Mouse (Mus musculus) heart, embryonic 14.5 days (tissue): ENCODE measurements around the gene Mvb12b. TPM values are rescaled to one million over a fixed set of nuclear protein-coding genes. Genes with fewer than 3 reads are reported as not detected.

Source experiments
- ATAC-seq: fragments of 200-750 bp; cut with Nextera tagmentation; 2 replicates; pipeline ENCODE4 v1.8.0; 2017; ENCODE audit warnings: low read depth, moderate TSS enrichment; ENCODE audit not compliant: insufficient number of reproducible peaks, insufficient read depth, low FRiP score
- H3K27ac ChIP-seq, 2 experiments: fragments of 200-500 bp in 1 of 2; fragments of 300-500 bp in 1 of 2; sonication (generic) in 1 of 2; replicated peaks in 1 of 2; 2 replicates each; pipeline ENCODE4 v1.5.1; 2012 to 2014; ENCODE audit warnings: low read depth in 2 of 2, low read length in 2 of 2, control low read depth in 1 of 2, mild to moderate bottlenecking in 1 of 2, mixed read lengths in 1 of 2; ENCODE audit not compliant: control insufficient read depth in 1 of 2, insufficient read depth in 1 of 2
- H3K27me3 ChIP-seq: fragments of 300-500 bp; sonication (generic); 2 replicates; pipeline ENCODE4 v1.6.1; 2014; ENCODE audit warnings: mild to moderate bottlenecking, low read length, control low read depth; ENCODE audit not compliant: control insufficient read depth, insufficient read depth
- H3K36me3 ChIP-seq: fragments of 300-500 bp; sonication (generic); 2 replicates; pipeline ENCODE4 v1.6.1; 2014; ENCODE audit warnings: mild to moderate bottlenecking, control low read depth, low read length, mixed read lengths; ENCODE audit not compliant: control insufficient read depth, insufficient read depth
- H3K4me1 ChIP-seq, 2 experiments: fragments of 200-500 bp in 1 of 2; fragments of 300-500 bp in 1 of 2; sonication (generic) in 1 of 2; 2 replicates each; pipeline ENCODE4 v1.6.1; 2012 to 2014; ENCODE audit warnings: low read length in 2 of 2, control low read depth in 1 of 2, mixed read lengths in 1 of 2; ENCODE audit not compliant: control insufficient read depth in 2 of 2, insufficient read depth in 2 of 2
- H3K4me2 ChIP-seq: fragments of 300-500 bp; sonication (generic); 2 replicates; pipeline ENCODE4 v1.6.1; 2014; ENCODE audit warnings: mild to moderate bottlenecking, low read length
- H3K4me3 ChIP-seq, 2 experiments: fragments of 200-500 bp in 1 of 2; fragments of 300-500 bp in 1 of 2; sonication (generic) in 1 of 2; 2 replicates each; pipeline ENCODE4 v1.5.1; 2012 to 2014; ENCODE audit warnings: low read length in 2 of 2, mild to moderate bottlenecking in 2 of 2, control low read depth in 1 of 2, low read depth in 1 of 2, moderate library complexity in 1 of 2; ENCODE audit not compliant: control insufficient read depth in 1 of 2, insufficient read depth in 1 of 2
- H3K9ac ChIP-seq: fragments of 300-500 bp; sonication (generic); 2 replicates; pipeline ENCODE4 v1.6.1; 2014; ENCODE audit warnings: mild to moderate bottlenecking, low read length
- H3K9me3 ChIP-seq: fragments of 300-500 bp; sonication (generic); 2 replicates; pipeline ENCODE4 v1.6.1; 2016; ENCODE audit warnings: low read length, control low read depth; ENCODE audit not compliant: control insufficient read depth
- WGBS: fragments of 180-500 bp; shearing (Covaris S2); extraction: QIAGEN DNeasy Blood & Tissue Kit; methylation state at CpG from one replicate; pipeline ENCODE4 v1.1.7; 2014; 5-methylcytosine and 5-hydroxymethylcytosine counted together
- polyA plus RNA-seq: library from polyadenylated mRNA; unstranded; fragments of >200 nt; fragmentation: Nextera tagmentation; extraction: Ambion mirVana; gene quantifications from 2 replicates; pipeline ENCODE4 v1.2.1, GENCODE M21; 2014

The Mvb12b gene
- polyA plus RNA-seq, 1 experiment from 2014 or later: 10.4 TPM

DNA sequence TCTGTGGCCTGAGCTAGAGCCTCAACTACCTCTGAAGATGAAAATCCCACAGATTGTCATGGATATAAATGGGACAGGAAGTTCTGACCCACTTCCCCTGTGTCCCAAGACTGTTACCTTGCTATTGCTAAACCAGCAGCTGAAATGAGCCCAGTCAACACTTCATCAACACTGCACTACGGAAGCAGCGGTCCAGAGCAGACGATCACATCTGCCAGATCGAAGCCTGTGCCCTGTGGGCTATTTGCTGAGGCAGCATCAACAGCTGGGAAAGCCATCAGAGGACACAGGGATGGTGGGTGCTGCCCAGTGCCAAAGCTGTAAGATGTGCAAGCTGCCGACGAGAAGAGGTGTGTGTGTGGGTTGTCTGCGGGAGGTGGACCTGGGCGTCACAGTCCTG, 86.4 kb downstream of the Mvb12b start:
- ATAC-seq: no peak
- peaks cover 17% of the 10 kb centered on the region; the same call in 1 of the 2 replicates for H3K36me3 ChIP-seq
- no peak overlapping the region for H3K27ac ChIP-seq
- peaks cover 3 to 6% of the 10 kb centered on the region in 2 experiments; a peak in 2 of 4 replicates for H3K4me1 ChIP-seq
- no peaks in the 10 kb centered on the region for H3K27me3 ChIP-seq
- no peaks in the 10 kb centered on the region for H3K9me3 ChIP-seq
- no peak overlapping the region for H3K9ac ChIP-seq
- no peak overlapping the region for H3K4me3 ChIP-seq
- no peak overlapping the region for H3K4me2 ChIP-seq
- 75% methylated on average over 8 of the region's 8 CpGs for WGBS

DNA sequence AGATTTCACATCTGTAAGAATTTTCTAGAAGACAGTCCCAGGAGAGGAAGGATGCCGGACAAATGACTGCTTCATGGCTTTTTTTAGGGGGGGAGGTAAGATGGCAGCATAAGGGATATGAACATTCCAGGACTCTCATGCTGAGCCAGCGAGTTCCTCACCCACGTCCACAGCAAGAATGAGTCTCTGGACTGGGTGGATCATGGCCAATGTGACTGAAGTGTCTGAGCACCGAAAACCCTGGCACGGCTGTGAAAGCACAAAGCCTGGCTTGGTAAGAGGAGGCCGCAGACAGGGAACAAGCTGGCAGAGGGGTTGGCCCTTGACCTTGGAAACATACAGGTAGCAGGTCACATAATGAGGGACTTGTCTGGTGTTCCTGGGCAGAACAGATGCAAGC, 87.5 kb downstream of the Mvb12b start:
- WGBS: 83% methylated on average over 6 of the region's 6 CpGs
- no peak for ATAC-seq
- Histone ChIP-seq H3K4me1 (peaks cover 3 to 7% of the 10 kb centered on the region in 2 experiments; a peak in 2 of 4 replicates), H3K9ac (no peak overlapping the region), H3K27me3 (no peaks in the 10 kb centered on the region), H3K4me3 (no peak overlapping the region), H3K27ac (no peak overlapping the region), H3K9me3 (no peaks in the 10 kb centered on the region), H3K36me3 (peaks cover 17% of the 10 kb centered on the region; the same call in 1 of the 2 replicates), H3K4me2 (no peak overlapping the region)

GRCm38 (mm10) chr2:33795716-33796472, 91.9 kb downstream of the Mvb12b start:
- Histone ChIP-seq H3K4me1 (peaks cover 6 to 14% of the 10 kb centered on the region in 2 experiments; a peak in 1 of 4 replicates), H3K4me2 (no peak overlapping the region), H3K27me3 (no peaks in the 10 kb centered on the region), H3K9ac (no peak overlapping the region), H3K9me3 (no peaks in the 10 kb centered on the region), H3K36me3 (0 out of 2 replicates have a peak, but pooled peaks cover 6% of the 10 kb centered on the region), H3K4me3 (no peak overlapping the region), H3K27ac (no peak overlapping the region)
- 89% methylated on average over 15 of the region's 15 CpGs for WGBS
- ATAC-seq: no peak

- Histone ChIP-seq H3K4me3 (no peak overlapping the region), H3K36me3 (0 out of 2 replicates have a peak, but pooled peaks cover 6% of the 10 kb centered on the region), H3K4me2 (no peak overlapping the region), H3K4me1 (peaks cover 6 to 14% of the 10 kb centered on the region in 2 experiments; a peak in 1 of 4 replicates), H3K27ac (0 out of 4 replicates have a peak overlapping the region, but pooled peaks of 1 of the 2 experiments have one; percentile 2), H3K9me3 (no peaks in the 10 kb centered on the region), H3K9ac (no peak overlapping the region), H3K27me3 (no peaks in the 10 kb centered on the region)
- 86% methylated on average over 7 of the region's 7 CpGs for WGBS
- ATAC-seq: no peak
These were observed 92.7 kb downstream of the Mvb12b start for GRCm38 (mm10) chr2:33795001-33795580.

GRCm38 (mm10) chr2:33794483-33794882, 93.3 kb downstream of the Mvb12b start:
- Histone ChIP-seq H3K27me3 (no peaks in the 10 kb centered on the region), H3K4me1 (peaks cover 6 to 14% of the 10 kb centered on the region in 2 experiments; a peak in 1 of 4 replicates), H3K36me3 (0 out of 2 replicates have a peak, but pooled peaks cover 6% of the 10 kb centered on the region), H3K9me3 (no peaks in the 10 kb centered on the region), H3K4me2 (no peak overlapping the region), H3K27ac (no peak overlapping the region), H3K9ac (no peak overlapping the region), H3K4me3 (no peak overlapping the region)
- peak; percentile 52; the same call in 1 of the 2 replicates for ATAC-seq
- 31% methylated on average over 9 of the region's 9 CpGs for WGBS

DNA sequence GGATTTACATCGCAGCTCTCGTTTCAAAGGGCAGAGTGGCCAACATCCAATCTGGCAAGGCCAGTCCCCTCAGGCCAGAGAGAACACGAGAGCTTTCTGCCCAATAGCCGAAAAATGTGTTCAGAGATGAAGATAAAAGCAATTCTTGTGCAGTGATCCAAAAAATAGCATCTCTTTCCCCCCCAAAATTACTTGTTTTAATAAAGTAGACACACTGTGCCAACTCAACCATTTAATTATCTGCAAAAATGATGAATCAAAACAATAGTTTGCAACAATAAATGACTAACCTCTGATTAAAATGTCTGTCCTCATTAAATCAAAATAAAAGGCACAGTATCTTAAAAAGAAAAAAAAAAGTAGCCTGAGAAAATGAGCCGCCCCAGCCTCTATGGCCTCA, 97.4 kb downstream of the Mvb12b start:
- H3K27ac ChIP-seq: no peak overlapping the region
- 0 out of 2 replicates have a peak, but pooled peaks cover 4% of the 10 kb centered on the region for H3K36me3 ChIP-seq
- no peaks in the 10 kb centered on the region for H3K9me3 ChIP-seq
- peaks cover 8 to 13% of the 10 kb centered on the region in 2 experiments; a peak in 1 of 4 replicates for H3K4me1 ChIP-seq
- no peak overlapping the region for H3K4me3 ChIP-seq
- H3K9ac ChIP-seq: no peak overlapping the region
- H3K4me2 ChIP-seq: no peak overlapping the region
- 82% methylated on average over 5 of the region's 5 CpGs for WGBS
- no peaks in the 10 kb centered on the region for H3K27me3 ChIP-seq
- no peak for ATAC-seq

GRCm38 (mm10) chr2:33789732-33790131, 98.0 kb downstream of the Mvb12b start:
- Histone ChIP-seq H3K4me1 (peaks cover 7 to 8% of the 10 kb centered on the region in 2 experiments; a peak in 1 of 4 replicates), H3K9ac (no peak overlapping the region), H3K27ac (no peak overlapping the region), H3K27me3 (no peaks in the 10 kb centered on the region), H3K9me3 (no peaks in the 10 kb centered on the region), H3K4me2 (no peak overlapping the region), H3K4me3 (no peak overlapping the region), H3K36me3 (0 out of 2 replicates have a peak, but pooled peaks cover 4% of the 10 kb centered on the region)
- no peak for ATAC-seq
- WGBS: 70% methylated on average over 9 of the region's 9 CpGs
